Mouse (Mus musculus): ENCODE results near the gene Pcsk4. TPM values are rescaled to one million over a fixed set of nuclear protein-coding genes. Genes with fewer than 3 reads are reported as not detected.

Pcsk4 gene
- polyA plus RNA-seq, 1 experiment = 0.55 TPM

DNA sequence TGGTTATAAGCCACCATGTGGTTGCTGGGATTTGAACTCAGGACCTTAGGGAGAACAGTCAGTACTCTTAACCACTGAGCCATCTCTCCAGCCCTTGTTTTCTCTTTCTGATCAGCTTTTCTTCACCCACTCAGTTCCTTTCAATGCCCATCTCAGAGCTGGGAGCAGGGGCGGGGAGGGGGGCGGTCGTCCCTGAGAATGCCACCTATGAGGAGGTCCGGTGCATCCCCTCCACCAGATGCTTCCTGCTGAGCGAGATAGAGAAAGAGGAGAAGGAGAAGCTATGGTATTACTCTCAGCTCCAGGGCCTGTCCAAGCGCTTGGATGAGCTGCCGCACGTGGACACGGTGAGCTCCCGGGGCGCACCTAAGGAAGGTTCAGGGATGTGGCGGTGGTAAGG lies 24.8 kb downstream of the Pcsk4 start:
- Histone ChIP-seq H3K27me3 (ENCODE audit: control insufficient read depth) (peaks cover 94% of the 10 kb centered on the region), H3K4me1 (ENCODE audit: control insufficient read depth) (peaks cover 13% of the 10 kb centered on the region), H3K4me3 (replicated peaks) (peak overlapping the region; percentile 29), H3K36me3 (ENCODE audit: control insufficient read depth) (no peaks in the 10 kb centered on the region), H3K9me3 (ENCODE audit: control insufficient read depth, low read length) (peaks cover 8% of the 10 kb centered on the region)
- no peak for TF ChIP-seq TAL1 (IDR thresholded peaks at IDR 0.05; ENCODE audit: low read length)
- no peak for TF ChIP-seq GATA1 (IDR thresholded peaks at IDR 0.05; ENCODE audit: low read length)

DNA sequence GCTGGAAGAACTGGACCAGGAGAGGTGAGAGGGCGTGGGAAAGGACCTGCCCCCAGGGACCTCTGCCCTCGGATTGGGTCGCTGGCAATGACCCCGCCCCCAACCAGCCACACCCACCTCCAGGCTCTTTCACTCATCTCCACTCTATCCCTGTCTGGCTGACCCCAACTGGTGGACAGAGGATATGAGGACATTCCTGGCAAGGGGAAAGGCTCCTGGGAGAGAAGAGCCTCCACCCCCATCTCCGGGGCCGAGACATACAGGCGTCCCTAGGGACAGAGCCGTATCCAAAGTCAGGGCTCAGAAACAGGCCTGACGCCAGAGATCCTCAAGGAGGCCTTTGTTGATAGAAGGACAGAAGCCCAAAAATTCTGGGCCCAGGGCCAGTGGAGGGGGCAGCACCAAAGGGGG lies 26.8 kb downstream of the Pcsk4 start:
- TF ChIP-seq TAL1 (IDR thresholded peaks at IDR 0.05; ENCODE audit: low read length) (no peak), GATA1 (IDR thresholded peaks at IDR 0.05; ENCODE audit: low read length) (no peak)
- H3K4me1 ChIP-seq (ENCODE audit: control insufficient read depth) = peaks cover 16% of the 10 kb centered on the region
- peaks cover 8% of the 10 kb centered on the region for H3K9me3 ChIP-seq (ENCODE audit: control insufficient read depth, low read length)
- H3K4me3 ChIP-seq (replicated peaks) = no peak overlapping the region
- H3K27me3 ChIP-seq (ENCODE audit: control insufficient read depth) = peaks cover 99% of the 10 kb centered on the region
- no peaks in the 10 kb centered on the region for H3K36me3 ChIP-seq (ENCODE audit: control insufficient read depth)

DNA sequence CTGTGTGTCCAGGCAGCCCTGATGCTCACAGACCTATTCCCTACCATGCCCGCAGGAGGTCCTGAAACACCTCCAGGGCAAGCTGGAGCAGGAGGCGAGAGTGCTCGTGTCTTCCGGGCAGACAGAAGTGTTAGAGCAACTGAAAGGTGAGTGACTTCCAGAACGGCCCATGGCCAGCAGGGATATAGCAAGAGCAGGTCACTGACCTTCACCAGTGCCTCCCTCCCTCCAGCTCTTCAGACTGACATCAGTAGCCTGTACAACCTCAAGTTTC lies 27.3 kb downstream of the Pcsk4 start:
- H3K4me3 ChIP-seq (replicated peaks) = no peak overlapping the region
- no peak for TF ChIP-seq GATA1 (IDR thresholded peaks at IDR 0.05; ENCODE audit: low read length)
- TF ChIP-seq TAL1 (IDR thresholded peaks at IDR 0.05; ENCODE audit: low read length) = no peak
- peaks cover 99% of the 10 kb centered on the region for H3K27me3 ChIP-seq (ENCODE audit: control insufficient read depth)
- H3K36me3 ChIP-seq (ENCODE audit: control insufficient read depth) = no peaks in the 10 kb centered on the region
- peaks cover 8% of the 10 kb centered on the region for H3K9me3 ChIP-seq (ENCODE audit: control insufficient read depth, low read length)
- H3K4me1 ChIP-seq (ENCODE audit: control insufficient read depth) = peaks cover 21% of the 10 kb centered on the region

DNA sequence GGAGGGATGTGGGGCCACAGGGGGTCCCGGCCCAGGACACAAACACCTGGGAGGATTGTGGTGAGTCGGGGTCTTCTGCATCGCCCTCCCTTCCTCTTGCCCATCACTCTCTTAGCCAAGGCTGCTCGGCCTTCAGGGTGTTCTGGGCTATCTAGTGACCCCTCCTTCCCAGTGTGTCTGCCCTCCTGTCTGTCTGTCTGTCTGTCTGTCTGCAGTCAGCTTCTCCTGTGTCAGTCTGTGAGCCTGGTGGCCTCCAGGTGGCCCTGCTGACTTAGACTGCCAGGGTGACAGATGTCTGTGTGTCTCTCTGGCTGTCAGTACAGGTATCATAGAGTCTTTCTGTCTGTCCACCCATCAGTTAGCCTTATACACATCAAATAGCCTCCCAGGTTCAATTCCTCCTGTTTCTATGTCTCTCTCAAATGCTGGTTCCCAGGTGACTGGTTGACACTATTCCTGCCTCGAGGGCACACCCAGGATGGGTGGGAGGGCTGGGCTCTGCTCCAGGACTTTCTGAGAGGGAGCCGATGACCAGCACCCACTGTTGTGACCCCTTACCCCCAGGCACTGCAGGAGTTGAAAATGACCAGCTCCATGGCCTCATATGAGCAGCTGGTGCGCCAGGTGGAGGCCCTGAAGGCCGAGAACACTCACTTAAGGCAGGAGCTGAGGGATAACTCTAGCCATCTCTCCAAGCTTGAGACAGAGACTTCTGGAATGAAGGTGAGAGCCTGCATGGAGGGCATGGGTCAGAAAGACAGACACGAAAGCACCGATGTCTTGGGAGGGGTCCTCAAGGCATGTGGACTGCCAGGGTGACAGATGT lies 27.8 kb downstream of the Pcsk4 start:
- Histone ChIP-seq H3K4me3 (replicated peaks) (no peak overlapping the region), H3K36me3 (ENCODE audit: control insufficient read depth) (no peaks in the 10 kb centered on the region), H3K27me3 (ENCODE audit: control insufficient read depth) (peaks cover 99% of the 10 kb centered on the region), H3K4me1 (ENCODE audit: control insufficient read depth) (peaks cover 27% of the 10 kb centered on the region), H3K9me3 (ENCODE audit: control insufficient read depth, low read length) (peaks cover 8% of the 10 kb centered on the region)
- TF ChIP-seq GATA1 (IDR thresholded peaks at IDR 0.05; ENCODE audit: low read length) (no peak), TAL1 (IDR thresholded peaks at IDR 0.05; ENCODE audit: low read length) (no peak)

DNA sequence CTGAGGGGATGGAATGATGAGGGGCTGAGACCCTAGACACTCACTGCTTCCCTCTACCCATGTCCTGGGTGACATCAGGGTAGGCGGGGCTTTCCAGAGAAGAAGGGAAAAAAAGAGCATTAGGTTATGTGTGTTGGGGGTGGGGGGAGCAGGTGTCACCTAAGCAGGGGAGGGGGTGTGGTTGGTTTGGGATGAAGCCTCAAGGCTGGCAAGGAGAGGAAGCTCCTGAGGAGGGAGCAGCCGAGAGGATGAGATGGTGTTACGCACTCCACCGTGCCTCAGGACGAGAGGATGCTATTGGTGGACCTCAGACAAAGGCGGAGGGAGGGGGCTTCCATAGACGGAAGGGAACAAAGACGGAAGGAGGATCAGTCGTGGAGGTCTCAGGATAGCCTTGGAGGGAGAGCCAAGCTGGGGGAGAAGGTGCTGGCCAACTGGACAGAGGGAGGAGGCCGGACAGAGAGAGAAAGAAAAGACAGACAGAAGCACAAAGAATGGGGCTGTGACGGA lies 28.6 kb downstream of the Pcsk4 start:
- Histone ChIP-seq H3K36me3 (ENCODE audit: control insufficient read depth) (no peaks in the 10 kb centered on the region), H3K4me3 (replicated peaks) (no peak overlapping the region), H3K4me1 (ENCODE audit: control insufficient read depth) (peaks cover 33% of the 10 kb centered on the region), H3K9me3 (ENCODE audit: control insufficient read depth, low read length) (peaks cover 8% of the 10 kb centered on the region), H3K27me3 (ENCODE audit: control insufficient read depth) (peaks cover 98% of the 10 kb centered on the region)
- no peak for TF ChIP-seq TAL1 (IDR thresholded peaks at IDR 0.05; ENCODE audit: low read length)

DNA sequence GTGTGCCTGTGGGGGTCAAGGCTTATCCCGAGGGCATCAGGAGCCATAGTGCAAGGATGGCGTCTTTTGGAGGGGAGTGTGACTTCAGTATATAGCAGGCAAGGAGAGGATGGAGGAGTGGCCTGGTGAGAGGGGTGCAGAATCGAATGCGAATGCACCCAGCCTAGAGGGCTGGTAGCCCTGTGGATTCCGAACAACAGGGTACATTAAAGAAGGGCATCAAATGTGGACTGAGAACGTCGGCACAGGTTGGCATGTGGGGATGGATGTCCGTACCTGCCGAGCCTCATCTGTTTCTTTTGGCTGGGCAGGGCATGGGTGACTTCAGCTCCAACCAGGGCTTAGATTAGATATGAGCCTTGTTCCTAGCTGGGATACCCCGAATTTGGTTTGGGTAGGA lies 29.5 kb downstream of the Pcsk4 start:
- Histone ChIP-seq H3K36me3 (ENCODE audit: control insufficient read depth) (peaks cover 4% of the 10 kb centered on the region), H3K9me3 (ENCODE audit: control insufficient read depth, low read length) (peaks cover 1% of the 10 kb centered on the region), H3K4me1 (ENCODE audit: control insufficient read depth) (peaks cover 39% of the 10 kb centered on the region), H3K27me3 (ENCODE audit: control insufficient read depth) (peaks cover 89% of the 10 kb centered on the region), H3K4me3 (replicated peaks) (no peak overlapping the region)
- TF ChIP-seq GATA1 (IDR thresholded peaks at IDR 0.05; ENCODE audit: low read length) = no peak
- no peak for TF ChIP-seq TAL1 (IDR thresholded peaks at IDR 0.05; ENCODE audit: low read length)

DNA sequence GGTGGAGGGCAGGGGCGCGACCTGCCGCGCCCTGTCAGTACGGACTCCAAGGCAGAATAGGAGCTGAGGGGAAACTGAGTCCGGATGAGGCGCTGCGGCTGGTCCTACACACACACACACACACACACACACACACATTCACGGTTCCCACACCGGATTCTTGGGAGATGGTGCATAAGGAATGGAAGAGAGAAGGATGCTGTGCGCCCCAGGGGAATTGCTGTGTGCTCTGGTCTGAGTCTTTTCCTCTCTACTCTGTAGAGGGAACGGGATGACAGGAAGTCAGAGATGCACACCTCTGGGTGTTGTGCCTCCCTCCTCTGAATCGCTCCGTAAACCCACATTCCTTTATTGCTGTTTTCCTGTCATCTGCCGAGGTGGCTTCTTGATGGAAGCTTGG lies 30.0 kb downstream of the Pcsk4 start:
- Histone ChIP-seq H3K9me3 (ENCODE audit: control insufficient read depth, low read length) (no peaks in the 10 kb centered on the region), H3K27me3 (ENCODE audit: control insufficient read depth) (peaks cover 84% of the 10 kb centered on the region), H3K36me3 (ENCODE audit: control insufficient read depth) (peaks cover 9% of the 10 kb centered on the region), H3K4me3 (replicated peaks) (no peak overlapping the region), H3K4me1 (ENCODE audit: control insufficient read depth) (peaks cover 41% of the 10 kb centered on the region)
- no peak for TF ChIP-seq TAL1 (IDR thresholded peaks at IDR 0.05; ENCODE audit: low read length)
- TF ChIP-seq GATA1 (IDR thresholded peaks at IDR 0.05; ENCODE audit: low read length) = no peak

DNA sequence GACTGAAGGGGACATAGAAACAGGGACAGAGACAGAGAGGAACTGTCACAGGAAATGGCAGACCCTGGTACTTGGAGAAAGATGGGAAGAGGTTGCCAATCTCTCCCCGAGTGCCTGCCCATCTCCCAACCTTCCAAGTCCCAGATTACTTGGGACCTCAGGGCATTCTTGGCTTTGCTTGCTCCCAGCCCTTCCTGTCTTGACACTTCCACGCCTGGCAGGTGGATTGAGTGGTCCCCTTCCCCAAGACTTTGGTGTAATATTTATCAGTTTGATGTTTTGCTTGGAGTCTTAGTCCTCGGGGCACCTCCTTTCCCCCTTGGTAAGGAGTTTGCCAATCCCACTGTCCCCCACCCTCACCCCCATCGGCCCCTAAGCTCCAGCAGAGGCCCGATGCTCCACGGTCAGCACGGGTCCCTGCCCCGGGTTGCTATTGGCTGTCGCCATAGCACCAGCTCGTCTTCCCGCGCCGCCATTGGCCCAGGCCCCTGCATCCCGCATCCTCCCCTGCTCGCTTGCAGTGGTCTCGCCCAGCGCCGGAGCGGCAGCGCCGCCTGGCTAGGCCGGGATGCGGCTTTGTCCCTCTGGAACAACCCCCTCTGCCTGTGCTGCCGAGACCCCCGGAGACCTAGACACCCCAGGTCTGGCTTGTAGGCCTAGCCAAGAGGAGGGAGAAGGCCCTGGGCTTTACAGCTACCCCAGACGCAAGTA lies 30.6 kb downstream of the Pcsk4 start:
- TF ChIP-seq GATA1 (IDR thresholded peaks at IDR 0.05; ENCODE audit: low read length) = no peak
- no peak for TF ChIP-seq TAL1 (IDR thresholded peaks at IDR 0.05; ENCODE audit: low read length)
- no peak overlapping the region for H3K4me3 ChIP-seq (replicated peaks)
- no peaks in the 10 kb centered on the region for H3K9me3 ChIP-seq (ENCODE audit: control insufficient read depth, low read length)
- H3K4me1 ChIP-seq (ENCODE audit: control insufficient read depth) = peaks cover 47% of the 10 kb centered on the region
- peaks cover 15% of the 10 kb centered on the region for H3K36me3 ChIP-seq (ENCODE audit: control insufficient read depth)
- peaks cover 78% of the 10 kb centered on the region for H3K27me3 ChIP-seq (ENCODE audit: control insufficient read depth)

DNA sequence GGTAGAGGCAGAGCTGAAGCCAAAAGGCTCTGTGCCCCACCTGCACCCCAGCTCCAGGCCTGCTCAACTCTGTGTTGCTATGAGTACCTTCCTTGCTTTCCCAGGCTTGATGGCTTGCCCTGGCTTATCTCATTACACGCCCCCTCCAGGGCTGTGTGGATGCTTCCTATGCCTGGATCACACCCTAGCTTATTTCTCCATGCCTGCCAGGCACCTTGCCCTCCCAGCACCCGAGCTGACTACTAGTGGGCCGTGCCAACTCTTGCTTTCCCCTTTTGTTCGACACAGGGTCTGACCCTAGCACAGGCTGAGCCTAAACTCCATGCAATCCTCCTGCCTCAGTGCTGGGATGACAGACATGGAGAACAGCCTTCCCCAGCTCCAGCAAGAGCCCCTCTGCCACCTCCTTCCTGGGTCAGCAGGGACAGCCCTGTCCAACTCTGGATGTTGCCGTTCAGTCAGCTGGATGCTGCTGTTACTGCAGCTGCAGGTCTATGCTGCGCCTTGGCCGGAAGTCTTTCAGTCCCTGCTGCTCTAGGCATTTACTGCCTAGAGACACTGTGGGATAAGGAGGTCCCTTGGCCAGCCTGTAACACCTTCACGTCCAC lies 31.7 kb downstream of the Pcsk4 start:
- peaks cover 58% of the 10 kb centered on the region for H3K4me1 ChIP-seq (ENCODE audit: control insufficient read depth)
- H3K4me3 ChIP-seq (replicated peaks) = no peak overlapping the region
- H3K9me3 ChIP-seq (ENCODE audit: control insufficient read depth, low read length) = no peaks in the 10 kb centered on the region
- H3K36me3 ChIP-seq (ENCODE audit: control insufficient read depth) = peaks cover 24% of the 10 kb centered on the region
- TF ChIP-seq GATA1 (IDR thresholded peaks at IDR 0.05; ENCODE audit: low read length) (no peak), TAL1 (IDR thresholded peaks at IDR 0.05; ENCODE audit: low read length) (no peak)
- peaks cover 69% of the 10 kb centered on the region for H3K27me3 ChIP-seq (ENCODE audit: control insufficient read depth)

Measured in erythroblast, embryonic 14.5 days (primary cell).